Mouse (Mus musculus) midbrain, embryonic 10.5 days (tissue): ENCODE data around the gene Bcl6b. TPM values are rescaled to one million over a fixed set of nuclear protein-coding genes. Genes with fewer than 3 reads are reported as not detected.
A peak's percentile ranks its signal among the peaks of the same experiment; 100 is the strongest.

Experiments
- DNase-seq: peaks from one replicate; pipeline ENCODE4 v3.0.0-alpha.2; 2017; ENCODE audit warnings: low spot score
- H3K27ac ChIP-seq: fragments of 300-500 bp; sonication (generic); replicated peaks from 2 replicates; pipeline ENCODE4 v1.5.1; 2016; ENCODE audit warnings: mild to moderate bottlenecking
- H3K27me3 ChIP-seq: fragments of 300-500 bp; sonication (generic); 2 replicates; pipeline ENCODE4 v1.6.1; 2016; ENCODE audit warnings: low read depth, mild to moderate bottlenecking; ENCODE audit not compliant: poor library complexity, severe bottlenecking
- H3K36me3 ChIP-seq: fragments of 300-500 bp; sonication (generic); 2 replicates; pipeline ENCODE4 v1.6.1; 2016; ENCODE audit warnings: mild to moderate bottlenecking, moderate library complexity
- H3K4me1 ChIP-seq: fragments of 300-500 bp; sonication (generic); 2 replicates; pipeline ENCODE4 v1.6.1; 2016
- H3K4me3 ChIP-seq: fragments of 300-500 bp; sonication (generic); 2 replicates; pipeline ENCODE4 v1.5.1; 2016; ENCODE audit warnings: mild to moderate bottlenecking, moderate library complexity
- H3K9me3 ChIP-seq: fragments of 300-500 bp; sonication (generic); replicated peaks from 2 replicates; pipeline ENCODE4 v1.6.1; 2016; ENCODE audit warnings: mild to moderate bottlenecking
- WGBS: fragments of 180-500 bp; shearing (Covaris S2); methylation state at CpG from one replicate; pipeline ENCODE4 v1.1.7; 2016; 5-methylcytosine and 5-hydroxymethylcytosine counted together
- polyA plus RNA-seq: library from polyadenylated mRNA; unstranded; fragments of >200 nt; fragmentation: Nextera tagmentation; extraction: Ambion mirVana; gene quantifications from 2 replicates; pipeline ENCODE4 v1.2.1, GENCODE M21; 2016

The Bcl6b gene
- polyA plus RNA-seq, 1 experiment from 2014 or later: 5.0 TPM

DNA sequence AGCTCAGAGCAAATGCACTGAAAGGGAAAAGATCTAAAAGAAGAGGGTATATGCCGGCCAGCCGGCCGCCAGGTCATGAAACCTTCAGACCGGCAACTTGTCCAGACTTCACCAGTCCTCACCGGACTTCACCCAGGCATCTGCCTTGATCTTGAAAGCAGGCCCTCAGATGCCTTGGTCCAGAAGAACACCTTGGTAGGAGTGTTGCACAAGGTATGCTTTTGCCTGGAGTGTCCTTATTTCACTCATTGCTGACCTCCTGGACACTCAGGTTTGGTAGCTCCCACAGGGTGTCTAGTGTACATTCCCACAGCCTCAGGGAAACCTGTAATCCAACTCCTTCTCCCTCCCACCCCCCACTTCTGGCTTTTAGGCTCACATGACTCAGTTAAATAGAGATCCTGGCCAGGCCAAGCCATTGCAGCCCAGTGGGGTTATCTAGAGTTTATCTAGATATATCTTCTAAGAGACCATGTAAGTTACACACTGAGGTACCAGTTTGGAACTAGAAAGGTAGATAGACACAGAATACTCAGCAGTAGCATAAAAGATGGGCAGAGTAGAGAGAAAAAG lies 29.5 kb downstream of the Bcl6b start:
- H3K4me3 ChIP-seq: no peak overlapping the region
- no peaks in the 10 kb centered on the region for H3K36me3 ChIP-seq
- no peak overlapping the region for H3K27ac ChIP-seq
- WGBS: 88% methylated on average over 5 of the region's 5 CpGs
- no peaks in the 10 kb centered on the region for H3K27me3 ChIP-seq
- no peak for DNase-seq
- H3K9me3 ChIP-seq: no peaks in the 10 kb centered on the region
- no peaks in the 10 kb centered on the region for H3K4me1 ChIP-seq

DNA sequence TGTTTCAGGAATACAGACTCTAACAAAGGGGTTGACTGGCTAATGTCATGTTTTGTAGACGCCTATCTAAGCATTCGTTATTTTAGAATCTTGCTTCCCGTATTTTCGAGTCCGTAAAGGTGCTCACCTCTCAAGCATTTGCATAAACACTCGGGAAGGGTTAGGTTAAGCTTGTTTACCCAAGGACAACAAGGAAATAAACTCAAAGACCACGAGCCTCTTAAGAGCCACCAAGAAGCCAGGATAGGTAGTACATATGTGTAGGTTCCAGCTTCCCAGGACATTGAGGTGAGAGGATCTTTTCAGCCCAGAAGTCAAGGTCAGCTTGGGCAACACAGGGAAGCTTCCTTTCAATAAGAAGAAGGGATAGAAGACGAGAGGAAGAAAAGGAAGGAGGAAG lies 30.5 kb downstream of the Bcl6b start:
- Histone ChIP-seq H3K4me1 (no peaks in the 10 kb centered on the region), H3K27ac (no peak overlapping the region)
- WGBS: 85% methylated on average over 8 of the region's 8 CpGs

DNA sequence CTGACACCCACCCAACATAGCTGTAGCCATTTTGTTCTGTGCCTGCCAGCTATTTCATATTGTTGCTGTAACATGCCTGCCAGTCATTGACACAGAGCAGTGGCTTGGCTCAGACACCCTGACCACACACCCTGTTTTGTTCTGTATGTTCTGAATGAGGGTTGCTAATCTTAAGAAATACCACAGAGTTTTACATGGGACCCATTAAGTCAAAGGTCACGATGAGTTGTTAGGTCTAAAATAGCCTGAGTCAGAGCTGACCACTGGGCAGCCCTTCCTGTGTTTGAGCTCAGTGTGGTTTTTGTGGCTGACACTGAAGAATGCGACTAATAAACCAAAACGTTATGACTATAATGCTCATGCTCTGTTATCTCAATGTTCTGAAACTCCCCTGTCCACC lies 31.3 kb downstream of the Bcl6b start:
- H3K27me3 ChIP-seq: no peaks in the 10 kb centered on the region
- no peak overlapping the region for H3K4me3 ChIP-seq
- no peak for DNase-seq
- no peaks in the 10 kb centered on the region for H3K36me3 ChIP-seq
- no peaks in the 10 kb centered on the region for H3K9me3 ChIP-seq
- no peak overlapping the region for H3K27ac ChIP-seq
- no peaks in the 10 kb centered on the region for H3K4me1 ChIP-seq
- 91% methylated on average over 3 of the region's 3 CpGs for WGBS

More for the DNA sequence above, 30.5 kb downstream of the Bcl6b start:
- DNase-seq: no peak
- H3K9me3 ChIP-seq: no peaks in the 10 kb centered on the region
- no peaks in the 10 kb centered on the region for H3K36me3 ChIP-seq
- no peaks in the 10 kb centered on the region for H3K27me3 ChIP-seq
- H3K4me3 ChIP-seq: no peak overlapping the region

DNA sequence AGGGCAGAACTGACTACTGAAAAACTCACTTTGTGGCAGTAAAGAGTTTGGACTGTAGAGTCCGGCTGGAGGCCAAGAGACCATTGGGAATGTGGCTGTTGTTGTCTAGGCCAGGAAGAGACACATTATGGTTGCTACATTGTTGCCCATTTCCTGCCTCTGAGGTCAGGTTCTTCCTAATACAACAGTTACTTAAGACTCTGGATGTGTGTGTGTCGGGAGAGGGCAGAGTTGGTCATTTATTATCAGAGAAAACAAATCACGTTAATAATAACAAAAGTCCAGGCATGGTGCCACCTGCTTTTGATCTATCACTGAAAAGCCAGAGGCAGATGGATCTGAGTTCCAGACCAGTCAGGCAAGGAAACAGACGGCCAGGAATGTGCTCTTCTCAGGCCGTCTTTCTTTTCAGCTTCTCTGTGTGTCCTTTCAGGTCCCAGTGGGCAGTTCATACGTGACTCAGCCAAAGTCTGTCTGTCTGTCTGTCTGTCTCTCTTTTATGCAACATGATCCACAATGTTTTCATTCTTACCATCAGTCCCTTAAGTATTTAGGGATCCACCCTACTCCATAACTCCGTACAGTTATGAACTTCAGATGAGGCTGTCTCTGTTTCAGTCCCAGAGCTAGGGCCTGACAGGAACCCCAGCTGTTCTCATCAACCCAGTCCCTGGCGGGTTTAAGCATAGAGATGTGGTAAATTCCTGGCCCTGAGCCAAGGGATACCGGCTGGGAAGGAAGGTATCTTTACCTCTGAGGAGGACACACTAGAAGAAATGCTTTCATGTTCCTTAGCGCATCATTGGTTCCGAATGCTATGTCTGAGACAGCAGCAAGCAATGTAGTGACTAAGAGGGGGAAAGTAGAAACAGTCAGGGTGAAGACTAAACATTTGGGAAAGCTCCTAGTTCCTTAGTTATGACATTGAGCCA lies 36.0 kb downstream of the Bcl6b start:
- no peak for DNase-seq
- H3K4me1 ChIP-seq: no peaks in the 10 kb centered on the region
- no peaks in the 10 kb centered on the region for H3K9me3 ChIP-seq
- no peak overlapping the region for H3K27ac ChIP-seq
- H3K4me3 ChIP-seq: no peak overlapping the region
- 70% methylated on average over 11 of the region's 11 CpGs for WGBS
- H3K27me3 ChIP-seq: no peaks in the 10 kb centered on the region
- no peaks in the 10 kb centered on the region for H3K36me3 ChIP-seq

DNA sequence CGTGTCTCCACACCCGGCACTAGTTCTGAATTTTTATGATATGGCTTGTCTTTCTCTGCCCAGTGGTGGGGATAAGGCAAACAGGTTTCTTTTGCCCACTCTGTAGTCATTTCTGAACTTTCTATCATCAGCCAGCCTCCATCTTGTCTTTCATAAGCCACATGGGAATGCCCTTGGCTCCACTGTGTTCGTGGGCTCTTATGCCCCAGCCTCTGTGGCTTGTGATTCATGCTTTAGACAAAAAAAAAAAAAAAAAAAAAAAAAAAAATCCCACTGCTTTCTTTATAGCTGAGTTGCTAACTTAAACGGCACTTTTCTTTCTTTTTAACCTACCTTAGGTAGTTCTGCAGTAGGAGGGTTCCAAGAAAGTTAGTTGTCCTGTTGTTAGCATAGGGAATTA lies 37.4 kb downstream of the Bcl6b start:
- no peak for DNase-seq
- no peaks in the 10 kb centered on the region for H3K9me3 ChIP-seq
- H3K4me3 ChIP-seq: no peak overlapping the region
- H3K27ac ChIP-seq: no peak overlapping the region
- H3K36me3 ChIP-seq: no peaks in the 10 kb centered on the region
- H3K27me3 ChIP-seq: no peaks in the 10 kb centered on the region
- H3K4me1 ChIP-seq: no peaks in the 10 kb centered on the region
- 87% methylated on average over 4 of the region's 4 CpGs for WGBS

DNA sequence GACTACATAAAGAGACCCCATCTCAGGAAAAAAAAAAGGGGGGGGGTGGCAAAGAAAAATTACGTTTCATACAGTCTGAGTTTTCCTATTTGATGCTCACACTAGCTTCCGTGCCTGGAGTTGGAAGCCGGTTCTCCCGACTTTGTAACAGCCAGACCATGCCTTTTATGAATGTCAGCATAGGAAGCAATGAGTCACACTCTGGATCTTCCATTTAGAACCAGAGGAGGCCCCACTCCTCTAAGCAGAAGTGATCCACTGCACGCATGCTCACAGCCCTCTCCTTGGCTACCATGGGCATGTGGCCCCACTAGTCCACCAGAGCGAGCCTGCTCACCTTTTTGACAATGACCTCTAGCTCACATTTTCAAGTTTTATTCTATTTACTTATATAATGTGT lies 38.4 kb downstream of the Bcl6b start:
- WGBS: 88% methylated on average over 6 of the region's 6 CpGs
- DNase-seq: no peak
- H3K27me3 ChIP-seq: no peaks in the 10 kb centered on the region
- H3K36me3 ChIP-seq: no peaks in the 10 kb centered on the region
- no peaks in the 10 kb centered on the region for H3K9me3 ChIP-seq
- no peak overlapping the region for H3K27ac ChIP-seq
- no peak overlapping the region for H3K4me3 ChIP-seq
- H3K4me1 ChIP-seq: no peaks in the 10 kb centered on the region

DNA sequence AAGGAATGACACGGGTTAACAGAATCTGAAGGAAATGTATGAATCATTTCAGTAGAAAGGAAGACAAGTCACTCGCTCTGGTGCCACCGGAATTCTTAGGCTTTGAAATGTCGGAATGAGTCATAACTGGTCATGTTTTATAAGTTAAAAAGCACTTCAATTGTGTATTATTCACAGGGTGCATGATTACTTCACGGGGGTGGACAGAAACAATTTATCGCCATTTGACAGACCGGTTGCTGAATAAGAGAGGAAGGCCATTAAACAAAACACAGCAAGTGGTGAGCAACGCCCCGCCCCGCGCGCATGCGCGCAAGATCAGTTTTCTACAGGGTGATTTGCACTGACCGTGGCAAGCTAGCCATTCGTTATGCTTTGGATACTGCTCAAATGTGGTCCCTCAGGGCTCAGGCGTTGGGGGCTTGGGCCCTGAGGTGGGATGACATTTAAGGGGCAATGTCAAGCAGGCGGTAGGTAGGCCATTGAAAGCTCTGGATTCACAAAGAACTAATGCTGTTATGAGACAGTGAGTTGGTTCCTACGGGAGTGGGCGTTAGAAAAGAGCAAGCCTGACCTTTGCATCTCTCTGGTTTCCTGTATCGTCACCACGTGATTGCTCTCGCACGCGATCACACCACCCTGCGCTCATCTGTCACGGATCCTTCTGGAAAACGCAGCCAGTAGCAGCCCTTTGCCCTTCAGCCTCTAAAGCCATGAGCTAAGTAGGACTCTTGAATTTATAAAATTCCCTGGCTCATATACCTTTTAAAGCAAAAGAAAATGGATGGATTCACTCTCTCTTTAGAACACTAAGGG lies 40.1 kb downstream of the Bcl6b start:
- no peak overlapping the region for H3K4me3 ChIP-seq
- 92% methylated on average over 28 of the region's 28 CpGs for WGBS
- H3K27ac ChIP-seq: no peak overlapping the region
- H3K9me3 ChIP-seq: no peaks in the 10 kb centered on the region
- no peaks in the 10 kb centered on the region for H3K4me1 ChIP-seq
- H3K36me3 ChIP-seq: no peaks in the 10 kb centered on the region
- H3K27me3 ChIP-seq: no peaks in the 10 kb centered on the region
- DNase-seq: no peak

DNA sequence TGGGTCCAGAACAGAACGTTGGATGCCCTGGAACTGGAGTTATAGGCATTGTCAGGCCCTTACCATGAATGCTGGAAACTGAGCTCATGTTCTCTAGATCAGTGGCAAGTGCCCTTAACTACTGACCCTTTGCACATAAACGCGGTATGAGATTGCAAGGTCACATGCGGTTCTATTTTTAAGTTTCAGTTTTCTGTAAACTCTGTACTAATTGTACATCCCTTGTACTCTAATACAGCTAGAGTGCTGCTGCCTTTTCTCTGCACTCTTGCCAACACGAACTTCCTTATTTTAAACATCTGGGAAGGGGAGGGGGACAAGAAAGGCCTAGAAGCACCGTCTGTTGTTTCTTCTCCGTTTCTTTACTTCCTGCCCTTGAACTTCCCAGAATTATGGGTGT lies 44.5 kb downstream of the Bcl6b start:
- H3K27me3 ChIP-seq: no peaks in the 10 kb centered on the region
- no peaks in the 10 kb centered on the region for H3K9me3 ChIP-seq
- no peak overlapping the region for H3K27ac ChIP-seq
- H3K4me1 ChIP-seq: no peaks in the 10 kb centered on the region
- WGBS: 89% methylated on average over 7 of the region's 7 CpGs
- DNase-seq: no peak
- no peak overlapping the region for H3K4me3 ChIP-seq
- H3K36me3 ChIP-seq: no peaks in the 10 kb centered on the region

DNA sequence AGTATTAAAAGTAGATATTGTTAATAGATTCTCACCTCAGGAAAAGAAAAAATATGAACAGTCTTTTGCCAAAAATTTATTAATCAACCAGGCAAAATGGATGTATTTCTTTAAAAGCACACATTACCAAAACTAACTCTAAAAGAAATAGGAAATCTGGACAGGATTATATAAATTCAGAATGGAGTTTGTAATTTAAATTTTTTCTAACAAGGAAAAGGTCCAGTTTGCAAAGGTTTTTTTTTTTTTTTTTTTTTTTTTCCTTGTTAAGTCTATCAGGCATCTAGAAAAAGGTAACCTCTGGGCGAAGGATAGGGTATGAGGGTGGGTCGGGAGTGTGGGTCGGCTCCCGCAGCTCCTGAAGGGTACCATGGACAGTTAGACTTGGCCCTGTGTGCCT lies 49.1 kb downstream of the Bcl6b start:
- H3K36me3 ChIP-seq: no peaks in the 10 kb centered on the region
- 93% methylated on average over 4 of the region's 4 CpGs for WGBS
- DNase-seq: no peak

DNA sequence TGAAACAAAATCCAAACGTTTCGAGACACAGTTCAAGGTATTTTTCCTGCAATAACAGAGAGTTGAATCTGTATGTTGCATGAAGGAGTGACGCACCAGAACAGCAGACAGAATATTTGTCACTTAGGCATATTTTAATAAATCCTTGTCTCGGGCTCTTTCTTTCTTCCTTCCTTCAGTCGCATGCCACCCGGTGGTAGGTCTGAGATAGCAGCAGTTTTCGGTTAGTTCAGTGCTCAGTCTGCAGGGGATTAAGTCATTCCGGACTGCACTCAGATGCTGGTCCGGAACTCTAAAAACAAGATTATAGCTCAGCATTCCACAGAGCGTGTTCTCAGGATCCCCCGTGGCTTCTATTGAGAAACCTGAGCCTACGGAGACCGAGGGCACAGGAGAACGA lies 50.2 kb downstream of the Bcl6b start:
- 37% methylated on average over 14 of the region's 14 CpGs for WGBS
- peak; percentile 36 for DNase-seq
- H3K36me3 ChIP-seq: no peaks in the 10 kb centered on the region
- no peak overlapping the region for H3K4me3 ChIP-seq
- H3K4me1 ChIP-seq: no peaks in the 10 kb centered on the region
- no peaks in the 10 kb centered on the region for H3K9me3 ChIP-seq
- no peaks in the 10 kb centered on the region for H3K27me3 ChIP-seq
- no peak overlapping the region for H3K27ac ChIP-seq

More for the DNA sequence above, 49.1 kb downstream of the Bcl6b start:
- Histone ChIP-seq H3K9me3 (no peaks in the 10 kb centered on the region), H3K27ac (no peak overlapping the region), H3K4me3 (no peak overlapping the region), H3K27me3 (no peaks in the 10 kb centered on the region), H3K4me1 (no peaks in the 10 kb centered on the region)

DNA sequence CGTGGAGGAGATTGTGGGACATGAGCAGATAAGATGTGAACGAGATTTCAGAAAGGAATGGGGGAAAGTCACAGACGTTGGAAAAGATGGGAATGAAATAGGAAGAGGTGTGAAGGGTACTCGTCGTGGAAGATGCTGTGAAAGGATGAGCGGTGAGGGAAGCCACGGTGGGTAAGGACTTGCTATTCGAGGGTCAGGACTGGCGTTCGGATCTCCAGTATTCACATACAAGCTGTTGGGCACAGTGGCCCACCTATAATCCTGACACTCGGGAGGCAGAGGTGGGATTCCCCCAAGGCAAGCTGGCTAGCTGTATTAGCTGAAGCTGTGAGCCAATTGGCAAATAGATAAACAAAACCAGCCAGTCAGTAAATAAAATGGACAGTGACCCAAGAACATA lies 50.8 kb downstream of the Bcl6b start:
- Histone ChIP-seq H3K27ac (no peak overlapping the region), H3K27me3 (no peaks in the 10 kb centered on the region), H3K9me3 (no peaks in the 10 kb centered on the region), H3K4me1 (no peaks in the 10 kb centered on the region), H3K4me3 (no peak overlapping the region), H3K36me3 (no peaks in the 10 kb centered on the region)
- WGBS: 85% methylated on average over 11 of the region's 11 CpGs
- DNase-seq: no peak

DNA sequence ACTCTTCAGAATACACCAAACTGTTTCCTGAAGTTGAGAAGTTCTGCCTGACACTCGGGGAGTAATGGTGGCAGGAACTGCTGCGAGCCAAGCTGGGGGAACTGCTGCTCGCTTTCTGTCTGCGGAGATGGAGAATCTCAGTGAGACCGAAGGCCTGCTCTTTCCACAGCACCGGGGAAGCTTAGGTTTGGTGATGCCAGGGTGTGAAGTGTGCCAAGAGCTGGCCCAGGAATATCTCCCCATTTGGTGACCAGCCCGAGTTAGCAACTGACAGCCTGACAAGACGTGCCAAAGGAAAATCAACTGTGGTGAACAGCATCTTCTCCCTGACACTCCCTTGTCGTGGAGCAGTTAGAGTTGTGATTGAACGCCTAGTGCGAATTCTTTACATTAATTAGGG lies 51.3 kb downstream of the Bcl6b start:
- Histone ChIP-seq H3K36me3 (no peaks in the 10 kb centered on the region), H3K27ac (no peak overlapping the region), H3K9me3 (no peaks in the 10 kb centered on the region), H3K4me3 (no peak overlapping the region), H3K4me1 (no peaks in the 10 kb centered on the region), H3K27me3 (no peaks in the 10 kb centered on the region)
- 91% methylated on average over 11 of the region's 11 CpGs for WGBS
- no peak for DNase-seq

DNA sequence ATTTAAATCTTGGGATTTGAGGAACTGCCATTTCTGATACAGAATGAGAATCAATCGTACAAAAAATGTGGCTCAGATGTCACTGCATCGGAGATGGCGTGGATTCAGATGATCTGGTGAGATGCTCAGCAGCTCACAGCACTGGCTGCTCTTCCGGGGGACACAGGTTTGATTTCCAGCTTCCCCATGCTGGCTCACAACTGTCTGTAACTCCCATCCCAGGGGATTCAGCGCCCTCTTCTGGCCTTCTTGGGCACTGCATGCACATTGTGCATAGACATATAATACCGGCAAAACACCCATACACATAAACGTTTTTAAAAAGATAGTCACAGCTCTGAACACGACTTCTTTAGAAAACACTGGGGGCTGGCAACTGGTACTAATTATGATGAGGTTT lies 52.0 kb downstream of the Bcl6b start:
- DNase-seq: no peak
- Histone ChIP-seq H3K4me1 (no peaks in the 10 kb centered on the region), H3K9me3 (no peaks in the 10 kb centered on the region), H3K36me3 (no peaks in the 10 kb centered on the region), H3K27me3 (no peaks in the 10 kb centered on the region), H3K27ac (no peak overlapping the region), H3K4me3 (no peak overlapping the region)
- WGBS: 76% methylated on average over 8 of the region's 8 CpGs
